Mouse (Mus musculus) liver, embryonic 11.5 days (tissue): ENCODE results near the gene Fxyd4. TPM values are rescaled to one million over a fixed set of nuclear protein-coding genes. Genes with fewer than 3 reads are reported as not detected.
A peak's percentile ranks its signal among the peaks of the same experiment; 100 is the strongest.

Source experiments
- ATAC-seq: fragments of 200-750 bp; cut with Nextera tagmentation; replicated peaks from 2 replicates; pipeline ENCODE4 v1.8.0; 2017; ENCODE audit warnings: moderate number of reproducible peaks, mild to moderate bottlenecking, moderate TSS enrichment, moderate library complexity; ENCODE audit not compliant: low FRiP score
- DNase-seq: peaks from one replicate; pipeline ENCODE4 v3.0.0-alpha.2; 2017; ENCODE audit warnings: low spot score
- H3K27ac ChIP-seq: fragments of 300-500 bp; sonication (generic); 2 replicates; pipeline ENCODE4 v1.5.1; 2014; ENCODE audit warnings: mild to moderate bottlenecking, low read depth, low read length, control low read depth
- H3K27me3 ChIP-seq: fragments of 300-500 bp; sonication (generic); replicated peaks from 2 replicates; pipeline ENCODE4 v1.6.1; 2014; ENCODE audit warnings: low read length, mixed read lengths; ENCODE audit not compliant: control insufficient read depth, insufficient read depth
- H3K36me3 ChIP-seq: fragments of 300-500 bp; sonication (generic); 2 replicates; pipeline ENCODE4 v1.6.1; 2014; ENCODE audit warnings: mild to moderate bottlenecking, low read length, moderate library complexity, mixed read lengths; ENCODE audit not compliant: control insufficient read depth, insufficient read depth
- H3K4me1 ChIP-seq: fragments of 300-500 bp; sonication (generic); replicated peaks from 2 replicates; pipeline ENCODE4 v1.6.1; 2014; ENCODE audit warnings: low read length, mixed read lengths; ENCODE audit not compliant: control insufficient read depth, insufficient read depth
- H3K4me2 ChIP-seq: fragments of 300-500 bp; sonication (generic); 2 replicates; pipeline ENCODE4 v1.6.1; 2014; ENCODE audit warnings: mild to moderate bottlenecking, control low read depth, moderate library complexity
- H3K4me3 ChIP-seq: fragments of 300-500 bp; sonication (generic); 2 replicates; pipeline ENCODE4 v1.5.1; 2014; ENCODE audit warnings: low read depth, low read length, control low read depth
- H3K9ac ChIP-seq: fragments of 300-500 bp; sonication (generic); 2 replicates; pipeline ENCODE4 v1.6.1; 2014; ENCODE audit warnings: low read depth, low read length, control low read depth
- H3K9me3 ChIP-seq: fragments of 300-500 bp; sonication (generic); 2 replicates; pipeline ENCODE4 v1.6.1; 2016; ENCODE audit warnings: low read length, inconsistent platforms, mixed read lengths; ENCODE audit not compliant: control insufficient read depth
- WGBS: fragments of 180-500 bp; shearing (Covaris S2); extraction: QIAGEN DNeasy Blood & Tissue Kit; methylation state at CpG from one replicate; pipeline ENCODE4 v1.1.7; 2014; 5-methylcytosine and 5-hydroxymethylcytosine counted together
- polyA plus RNA-seq: library from polyadenylated mRNA; unstranded; fragments of >200 nt; fragmentation: Nextera tagmentation; extraction: Ambion mirVana; gene quantifications from 2 replicates; pipeline ENCODE4 v1.2.1, GENCODE M21; 2014

Fxyd4 gene
- polyA plus RNA-seq, 1 experiment from 2014 or later = 2.1 TPM

DNA sequence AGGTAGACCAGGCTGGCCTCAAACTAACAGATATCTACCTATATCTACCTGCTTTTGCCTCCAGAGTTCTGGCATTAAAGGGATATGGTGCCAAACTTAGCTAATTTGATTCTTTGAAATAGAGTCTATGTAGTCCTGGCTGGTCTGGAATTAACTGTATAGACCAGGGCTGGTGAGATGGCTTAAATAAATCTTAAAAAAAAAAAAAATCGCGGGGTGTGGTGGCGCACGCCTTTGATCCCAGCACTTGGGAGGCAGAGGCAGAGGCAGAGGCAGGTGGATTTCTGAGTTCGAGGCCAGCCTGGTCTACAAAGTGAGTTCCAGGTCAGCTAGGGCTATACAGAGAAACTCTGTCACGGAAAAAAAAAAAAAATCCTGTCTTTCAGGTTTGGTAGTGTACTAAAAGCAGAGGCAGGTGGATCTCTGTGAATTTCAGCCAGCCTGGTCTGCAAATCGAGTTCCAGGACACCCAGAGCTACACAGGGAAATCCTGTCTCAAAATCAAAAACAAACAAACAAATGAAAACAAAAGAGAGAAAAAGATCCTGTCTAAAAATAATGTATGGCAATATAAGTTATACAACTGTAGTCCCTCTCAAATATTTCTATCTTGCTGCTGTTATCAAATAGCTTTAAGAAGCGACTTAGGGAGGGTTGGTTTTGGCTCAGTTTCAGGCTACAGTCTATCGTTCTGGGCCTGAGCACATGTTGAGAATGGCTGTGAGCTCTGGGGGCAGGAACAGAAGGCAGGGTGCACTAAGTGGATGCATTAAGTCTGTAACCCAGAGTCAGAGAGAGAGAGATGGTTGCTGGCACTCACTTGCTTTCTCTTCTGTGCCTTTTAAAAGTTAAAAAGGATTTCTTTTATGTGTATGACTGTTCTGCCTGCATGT is 35.7 kb downstream of the Fxyd4 start:
- no peak for ATAC-seq
- WGBS = 71% methylated on average over 9 of the region's 9 CpGs

GRCm38 (mm10) chr6:117900126-117901080 is 37.1 kb downstream of the Fxyd4 start, which contains the start of gene Hnrnpf:
TSS of gene Hnrnpf (plus strand) at chr6:117900324.
- peak within 1 kb of the TSS; percentile 56 for H3K4me2 ChIP-seq
- peaks cover 14% of the 10 kb centered on the region for H3K4me1 ChIP-seq
- peak within 1 kb of the TSS; percentile 54; the same call in 1 of the 2 replicates for H3K9ac ChIP-seq
- DNase-seq (no peak), ATAC-seq (peak; percentile 78)
- no peaks in the 10 kb centered on the region for H3K27me3 ChIP-seq
- WGBS = 48% methylated on average over 17 of the region's 17 CpGs
- H3K4me3 ChIP-seq = peak within 1 kb of the TSS; percentile 22
- H3K27ac ChIP-seq = peak within 1 kb of the TSS; percentile 61
- no peaks in the 10 kb centered on the region for H3K9me3 ChIP-seq
- no peaks in the 10 kb centered on the region for H3K36me3 ChIP-seq

More for the DNA sequence above, 35.7 kb downstream of the Fxyd4 start:
- Histone ChIP-seq H3K4me2 (peak overlapping the region; percentile 21; the same call in 1 of the 2 replicates), H3K9ac (no peak overlapping the region; the same call in 1 of the 2 replicates), H3K27ac (peak overlapping the region; percentile 61; the same call in 1 of the 2 replicates), H3K4me1 (peaks cover 14% of the 10 kb centered on the region), H3K27me3 (no peaks in the 10 kb centered on the region), H3K9me3 (no peaks in the 10 kb centered on the region), H3K36me3 (no peaks in the 10 kb centered on the region), H3K4me3 (no peak overlapping the region)
- no peak for DNase-seq

DNA sequence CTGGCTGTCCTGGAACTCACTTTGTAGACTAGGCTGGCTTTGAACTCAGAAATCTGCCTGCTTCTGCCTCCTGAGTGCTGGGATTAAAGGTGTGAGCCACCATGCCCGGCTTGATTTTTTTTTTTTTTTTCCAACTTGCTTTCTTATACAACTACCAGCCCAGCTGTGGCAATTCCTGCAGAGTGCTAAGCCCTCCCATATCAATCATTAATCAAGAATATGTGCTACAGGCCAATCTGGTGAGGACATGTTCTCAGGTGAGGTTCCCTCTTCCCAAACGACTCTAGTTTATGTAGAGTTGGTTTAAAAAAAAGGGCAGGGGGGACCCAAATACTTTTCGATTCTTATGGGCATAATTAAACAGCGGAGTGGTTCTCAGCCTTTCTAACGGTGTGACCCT is 39.7 kb downstream of the Fxyd4 start:
- no peak for ATAC-seq
- H3K4me2 ChIP-seq = no peak overlapping the region
- no peaks in the 10 kb centered on the region for H3K36me3 ChIP-seq
- no peaks in the 10 kb centered on the region for H3K27me3 ChIP-seq
- H3K9ac ChIP-seq = no peak overlapping the region
- H3K4me1 ChIP-seq = peaks cover 14% of the 10 kb centered on the region
- no peaks in the 10 kb centered on the region for H3K9me3 ChIP-seq
- no peak for DNase-seq
- no peak overlapping the region for H3K4me3 ChIP-seq
- no peak overlapping the region for H3K27ac ChIP-seq
- WGBS = 79% methylated on average over 5 of the region's 5 CpGs

GRCm38 (mm10) chr6:117893435-117893834 is 44.1 kb downstream of the Fxyd4 start:
- no peak for DNase-seq
- H3K27ac ChIP-seq = no peak overlapping the region
- ATAC-seq = no peak
- WGBS = 82% methylated on average over 2 of the region's 2 CpGs
- no peaks in the 10 kb centered on the region for H3K36me3 ChIP-seq
- peaks cover 22% of the 10 kb centered on the region for H3K4me1 ChIP-seq
- H3K4me2 ChIP-seq = no peak overlapping the region
- H3K9ac ChIP-seq = no peak overlapping the region
- no peaks in the 10 kb centered on the region for H3K27me3 ChIP-seq
- no peaks in the 10 kb centered on the region for H3K9me3 ChIP-seq
- no peak overlapping the region for H3K4me3 ChIP-seq

DNA sequence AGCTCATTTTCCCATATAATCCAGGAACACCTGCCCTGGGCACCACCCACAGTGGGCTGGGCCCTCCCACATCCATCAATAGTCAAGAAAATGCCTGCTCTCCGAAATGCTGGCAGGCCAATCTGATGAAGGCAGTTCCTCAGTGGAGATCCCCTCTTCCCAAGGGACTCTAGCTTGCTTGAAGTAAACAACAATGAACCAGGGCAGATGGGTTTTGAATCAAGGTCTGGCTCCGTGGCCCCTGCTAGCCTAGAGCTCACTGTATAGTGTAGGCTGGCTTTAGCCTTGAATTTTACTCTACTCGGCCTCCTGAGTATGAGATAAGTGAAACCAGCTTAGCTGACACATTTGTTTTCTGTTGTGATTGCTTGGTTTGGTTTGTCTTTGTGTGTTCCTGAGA is 45.1 kb downstream of the Fxyd4 start:
- no peak for DNase-seq
- H3K9me3 ChIP-seq = no peaks in the 10 kb centered on the region
- no peak overlapping the region for H3K9ac ChIP-seq
- no peak overlapping the region for H3K4me3 ChIP-seq
- peaks cover 32% of the 10 kb centered on the region for H3K4me1 ChIP-seq
- WGBS = 66% methylated on average over 3 of the region's 3 CpGs
- no peaks in the 10 kb centered on the region for H3K27me3 ChIP-seq
- H3K4me2 ChIP-seq = no peak overlapping the region
- ATAC-seq = no peak
- H3K27ac ChIP-seq = no peak overlapping the region
- H3K36me3 ChIP-seq = no peaks in the 10 kb centered on the region

GRCm38 (mm10) chr6:117891369-117892160 is 45.9 kb downstream of the Fxyd4 start:
- no peaks in the 10 kb centered on the region for H3K9me3 ChIP-seq
- no peak overlapping the region for H3K27ac ChIP-seq
- H3K4me2 ChIP-seq = 0 out of 2 replicates have a peak overlapping the region, but pooled peaks have one; percentile 5
- 55% methylated on average over 14 of the region's 14 CpGs for WGBS
- ATAC-seq (no peak), DNase-seq (no peak)
- no peaks in the 10 kb centered on the region for H3K27me3 ChIP-seq
- H3K9ac ChIP-seq = 0 out of 2 replicates have a peak overlapping the region, but pooled peaks have one; percentile 7
- peaks cover 33% of the 10 kb centered on the region for H3K4me1 ChIP-seq
- H3K36me3 ChIP-seq = no peaks in the 10 kb centered on the region
- no peak overlapping the region for H3K4me3 ChIP-seq

DNA sequence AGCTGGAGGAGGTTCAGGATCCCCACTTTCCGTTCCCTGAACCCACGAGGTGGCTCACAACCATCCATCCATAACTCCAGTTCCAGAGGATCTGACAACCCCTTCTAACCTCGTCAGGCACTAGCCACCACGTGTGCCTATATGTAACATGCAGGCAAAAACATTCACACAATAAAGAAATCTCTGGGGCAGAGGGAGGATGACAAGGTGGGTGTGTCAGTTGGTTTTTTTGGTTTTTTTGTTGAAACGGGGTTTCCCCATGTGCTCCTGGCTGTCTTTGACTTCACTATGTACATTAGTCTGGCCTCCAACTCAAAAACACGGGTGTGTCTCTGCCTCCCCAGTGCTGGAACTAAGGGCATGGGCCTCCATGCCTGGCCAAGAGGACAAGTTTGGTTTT is 47.2 kb downstream of the Fxyd4 start:
- ATAC-seq = no peak
- no peak overlapping the region for H3K4me3 ChIP-seq
- peaks cover 33% of the 10 kb centered on the region for H3K4me1 ChIP-seq
- H3K36me3 ChIP-seq = no peaks in the 10 kb centered on the region
- no peak overlapping the region for H3K9ac ChIP-seq
- no peaks in the 10 kb centered on the region for H3K27me3 ChIP-seq
- no peak overlapping the region; the same call in 1 of the 2 replicates for H3K27ac ChIP-seq
- 73% methylated on average over 6 of the region's 6 CpGs for WGBS
- no peak for DNase-seq
- H3K9me3 ChIP-seq = no peaks in the 10 kb centered on the region
- no peak overlapping the region for H3K4me2 ChIP-seq

- peak; percentile 97 for ATAC-seq
These were observed 48.8 kb downstream of the Fxyd4 start for GRCm38 (mm10) chr6:117888642-117889096.

More at GRCm38 (mm10) chr6:117888642-117889096, 48.8 kb downstream of the Fxyd4 start:
- no peaks in the 10 kb centered on the region for H3K9me3 ChIP-seq
- peak overlapping the region; percentile 94 for H3K27ac ChIP-seq
- peak; percentile 64 for DNase-seq
- peak overlapping the region; percentile 37 for H3K4me3 ChIP-seq
- peaks cover 34% of the 10 kb centered on the region for H3K4me1 ChIP-seq
- H3K4me2 ChIP-seq = peak overlapping the region; percentile 63
- 26% methylated on average over 2 of the region's 2 CpGs for WGBS
- H3K9ac ChIP-seq = peak overlapping the region; percentile 66
- H3K36me3 ChIP-seq = no peaks in the 10 kb centered on the region
- no peaks in the 10 kb centered on the region for H3K27me3 ChIP-seq
